Mouse (Mus musculus): Measurements from ENCODE around the gene Zfp462. TPM values are rescaled to one million over a fixed set of nuclear protein-coding genes. Genes with fewer than 3 reads are reported as not detected.
A peak's percentile ranks its signal among the peaks of the same experiment; 100 is the strongest.

Gene Zfp462
- polyA plus RNA-seq, 1 experiment from 2014 or later, result 14.5 TPM

- ATAC-seq (ENCODE audit: insufficient read depth, low FRiP score, low TSS enrichment) (peak; percentile 35), DNase-seq (ENCODE audit: low spot score) (peak; percentile 68)
- 0% methylated on average over 24 of the region's 32 CpGs for WGBS
- Histone ChIP-seq H3K9ac (ENCODE audit: low read length) (peak overlapping the region; percentile 98), H3K9me3 (ENCODE audit: control insufficient read depth, low read length) (no peaks in the 10 kb centered on the region), H3K27me3 (ENCODE audit: control insufficient read depth, insufficient read depth, low read length) (no peaks in the 10 kb centered on the region), H3K4me1 (ENCODE audit: control insufficient read depth, insufficient read depth, low read length) (0 out of 2 replicates have a peak, but pooled peaks cover 4% of the 10 kb centered on the region), H3K27ac (ENCODE audit: low read depth, low read length) (peak overlapping the region; percentile 99), H3K36me3 (ENCODE audit: control insufficient read depth, insufficient read depth, low read length) (no peaks in the 10 kb centered on the region), H3K4me2 (ENCODE audit: low read depth) (peak overlapping the region; percentile 51), H3K4me3 (ENCODE audit: low read depth, low read length) (peak overlapping the region; percentile 90)
Observed at GRCm38 (mm10) chr4:54948616-54949560, 4.0 kb downstream of the Zfp462 start.

- no peaks in the 10 kb centered on the region for H3K9me3 ChIP-seq (ENCODE audit: control insufficient read depth, low read length)
- H3K4me1 ChIP-seq (ENCODE audit: control insufficient read depth, insufficient read depth, low read length), result 0 out of 2 replicates have a peak, but pooled peaks cover 4% of the 10 kb centered on the region
- peak overlapping the region; percentile 99 for H3K27ac ChIP-seq (ENCODE audit: low read depth, low read length)
- 15% methylated on average over 7 of the region's 7 CpGs for whole genome bisulfite sequencing
- peak overlapping the region; percentile 90 for H3K4me3 ChIP-seq (ENCODE audit: low read depth, low read length)
- no peaks in the 10 kb centered on the region for H3K27me3 ChIP-seq (ENCODE audit: control insufficient read depth, insufficient read depth, low read length)
- H3K9ac ChIP-seq (ENCODE audit: low read length), result peak overlapping the region; percentile 98
- DNase-seq (ENCODE audit: low spot score) (peak; percentile 40), ATAC-seq (ENCODE audit: insufficient read depth, low FRiP score, low TSS enrichment) (no peak)
- H3K36me3 ChIP-seq (ENCODE audit: control insufficient read depth, insufficient read depth, low read length), result no peaks in the 10 kb centered on the region
- peak overlapping the region; percentile 51 for H3K4me2 ChIP-seq (ENCODE audit: low read depth)
Observed at GRCm38 (mm10) chr4:54949561-54949940, 4.7 kb downstream of the Zfp462 start.

- H3K9ac ChIP-seq (ENCODE audit: low read length), result peak overlapping the region; percentile 98
- no peaks in the 10 kb centered on the region for H3K9me3 ChIP-seq (ENCODE audit: control insufficient read depth, low read length)
- no peak for DNase-seq (ENCODE audit: low spot score)
- WGBS, result 43% methylated on average over 2 of the region's 2 CpGs
- no peaks in the 10 kb centered on the region for H3K27me3 ChIP-seq (ENCODE audit: control insufficient read depth, insufficient read depth, low read length)
- ATAC-seq (ENCODE audit: insufficient read depth, low FRiP score, low TSS enrichment), result no peak
- 0 out of 2 replicates have a peak, but pooled peaks cover 4% of the 10 kb centered on the region for H3K4me1 ChIP-seq (ENCODE audit: control insufficient read depth, insufficient read depth, low read length)
- H3K4me3 ChIP-seq (ENCODE audit: low read depth, low read length), result peak overlapping the region; percentile 90
- H3K27ac ChIP-seq (ENCODE audit: low read depth, low read length), result no peak overlapping the region
- no peaks in the 10 kb centered on the region for H3K36me3 ChIP-seq (ENCODE audit: control insufficient read depth, insufficient read depth, low read length)
- peak overlapping the region; percentile 51 for H3K4me2 ChIP-seq (ENCODE audit: low read depth)
Observed at GRCm38 (mm10) chr4:54950136-54950535, 5.3 kb downstream of the Zfp462 start.

GRCm38 (mm10) chr4:54950866-54951265, 6.0 kb downstream of the Zfp462 start:
- no peak for ATAC-seq (ENCODE audit: insufficient read depth, low FRiP score, low TSS enrichment)
- peak overlapping the region; percentile 51 for H3K4me2 ChIP-seq (ENCODE audit: low read depth)
- H3K27me3 ChIP-seq (ENCODE audit: control insufficient read depth, insufficient read depth, low read length), result no peaks in the 10 kb centered on the region
- H3K9ac ChIP-seq (ENCODE audit: low read length), result peak overlapping the region; percentile 98
- H3K36me3 ChIP-seq (ENCODE audit: control insufficient read depth, insufficient read depth, low read length), result no peaks in the 10 kb centered on the region
- peak overlapping the region; percentile 90 for H3K4me3 ChIP-seq (ENCODE audit: low read depth, low read length)
- 0 out of 2 replicates have a peak, but pooled peaks cover 4% of the 10 kb centered on the region for H3K4me1 ChIP-seq (ENCODE audit: control insufficient read depth, insufficient read depth, low read length)
- DNase-seq (ENCODE audit: low spot score), result no peak
- WGBS, result 85% methylated on average over 2 of the region's 2 CpGs
- H3K27ac ChIP-seq (ENCODE audit: low read depth, low read length), result no peak overlapping the region
- no peaks in the 10 kb centered on the region for H3K9me3 ChIP-seq (ENCODE audit: control insufficient read depth, low read length)

- H3K36me3 ChIP-seq (ENCODE audit: control insufficient read depth, insufficient read depth, low read length), result no peaks in the 10 kb centered on the region
- no peak overlapping the region for H3K4me2 ChIP-seq (ENCODE audit: low read depth)
- no peak overlapping the region for H3K4me3 ChIP-seq (ENCODE audit: low read depth, low read length)
- H3K27ac ChIP-seq (ENCODE audit: low read depth, low read length), result no peak overlapping the region
- 88% methylated on average over 9 of the region's 9 CpGs for WGBS
- H3K9ac ChIP-seq (ENCODE audit: low read length), result no peak overlapping the region
- no peaks in the 10 kb centered on the region for H3K9me3 ChIP-seq (ENCODE audit: control insufficient read depth, low read length)
- ATAC-seq (ENCODE audit: insufficient read depth, low FRiP score, low TSS enrichment) (no peak), DNase-seq (ENCODE audit: low spot score) (no peak)
- no peaks in the 10 kb centered on the region for H3K27me3 ChIP-seq (ENCODE audit: control insufficient read depth, insufficient read depth, low read length)
- 0 out of 2 replicates have a peak, but pooled peaks cover 4% of the 10 kb centered on the region for H3K4me1 ChIP-seq (ENCODE audit: control insufficient read depth, insufficient read depth, low read length)
Observed at GRCm38 (mm10) chr4:54953657-54954395, 9.0 kb downstream of the Zfp462 start.

- Histone ChIP-seq H3K4me3 (ENCODE audit: low read depth, low read length) (no peak overlapping the region), H3K4me2 (ENCODE audit: low read depth) (no peak overlapping the region), H3K36me3 (ENCODE audit: control insufficient read depth, insufficient read depth, low read length) (peaks cover 2% of the 10 kb centered on the region; the same call in 1 of the 2 replicates), H3K27me3 (ENCODE audit: control insufficient read depth, insufficient read depth, low read length) (no peaks in the 10 kb centered on the region), H3K4me1 (ENCODE audit: control insufficient read depth, insufficient read depth, low read length) (0 out of 2 replicates have a peak, but pooled peaks cover 4% of the 10 kb centered on the region), H3K27ac (ENCODE audit: low read depth, low read length) (no peak overlapping the region), H3K9ac (ENCODE audit: low read length) (no peak overlapping the region), H3K9me3 (ENCODE audit: control insufficient read depth, low read length) (no peaks in the 10 kb centered on the region)
- ATAC-seq (ENCODE audit: insufficient read depth, low FRiP score, low TSS enrichment) (no peak), DNase-seq (ENCODE audit: low spot score) (no peak)
- WGBS, result 91% methylated on average over 3 of the region's 3 CpGs
Observed at GRCm38 (mm10) chr4:54954455-54954854, 9.6 kb downstream of the Zfp462 start.

GRCm38 (mm10) chr4:54960776-54961175, 15.9 kb downstream of the Zfp462 start:
- H3K4me2 ChIP-seq (ENCODE audit: low read depth), result no peak overlapping the region
- DNase-seq (ENCODE audit: low spot score), result no peak
- H3K27ac ChIP-seq (ENCODE audit: low read depth, low read length), result no peak overlapping the region
- no peak for ATAC-seq (ENCODE audit: insufficient read depth, low FRiP score, low TSS enrichment)
- peaks cover 5% of the 10 kb centered on the region; the same call in 1 of the 2 replicates for H3K36me3 ChIP-seq (ENCODE audit: control insufficient read depth, insufficient read depth, low read length)
- no peaks in the 10 kb centered on the region for H3K9me3 ChIP-seq (ENCODE audit: control insufficient read depth, low read length)
- no peaks in the 10 kb centered on the region for H3K27me3 ChIP-seq (ENCODE audit: control insufficient read depth, insufficient read depth, low read length)
- 95% methylated on average over 4 of the region's 4 CpGs for WGBS
- H3K4me3 ChIP-seq (ENCODE audit: low read depth, low read length), result no peak overlapping the region
- no peak overlapping the region for H3K9ac ChIP-seq (ENCODE audit: low read length)
- H3K4me1 ChIP-seq (ENCODE audit: control insufficient read depth, insufficient read depth, low read length), result peaks cover 3% of the 10 kb centered on the region; the same call in 1 of the 2 replicates

- H3K9me3 ChIP-seq (ENCODE audit: control insufficient read depth, low read length), result no peaks in the 10 kb centered on the region
- DNase-seq (ENCODE audit: low spot score) (no peak), ATAC-seq (ENCODE audit: insufficient read depth, low FRiP score, low TSS enrichment) (no peak)
- H3K27ac ChIP-seq (ENCODE audit: low read depth, low read length), result no peak overlapping the region
- H3K36me3 ChIP-seq (ENCODE audit: control insufficient read depth, insufficient read depth, low read length), result peaks cover 5% of the 10 kb centered on the region; the same call in 1 of the 2 replicates
- peaks cover 3% of the 10 kb centered on the region; the same call in 1 of the 2 replicates for H3K4me1 ChIP-seq (ENCODE audit: control insufficient read depth, insufficient read depth, low read length)
- no peak overlapping the region for H3K9ac ChIP-seq (ENCODE audit: low read length)
- no peak overlapping the region for H3K4me3 ChIP-seq (ENCODE audit: low read depth, low read length)
- no peak overlapping the region for H3K4me2 ChIP-seq (ENCODE audit: low read depth)
- 93% methylated on average over 4 of the region's 4 CpGs for WGBS
- H3K27me3 ChIP-seq (ENCODE audit: control insufficient read depth, insufficient read depth, low read length), result no peaks in the 10 kb centered on the region
Observed at GRCm38 (mm10) chr4:54962141-54962540, 17.3 kb downstream of the Zfp462 start.
